Mouse (Mus musculus): ENCODE measurements at regions not wholly inside any gene's neighbourhood (a gene's known extent, or its start where the extent isn't known, plus 50 kb on each side); places are given as distances from the start of the nearest gene placed in this dataset.

DNA sequence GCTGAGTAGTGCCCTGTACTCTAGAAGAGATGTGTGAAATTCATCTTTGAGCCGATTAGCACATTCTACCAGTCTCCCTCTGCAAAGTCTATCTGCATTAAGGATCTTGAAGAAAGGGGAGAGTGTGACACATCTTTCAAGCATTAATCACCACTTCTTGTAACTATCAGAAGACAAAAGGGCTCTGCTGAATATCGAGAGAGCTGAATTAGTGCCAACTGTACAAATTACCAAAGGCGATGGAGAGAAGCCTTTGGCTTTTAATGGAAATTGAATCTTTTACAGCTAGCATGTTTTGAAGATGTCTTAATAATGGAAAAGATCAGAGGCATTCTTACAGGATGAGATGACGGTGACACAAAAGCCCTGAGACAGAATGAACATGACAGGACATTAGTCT, 97.2 kb upstream of the Pam start:
- Histone ChIP-seq H3K4me1 (replicated peaks; ENCODE audit: control insufficient read depth, insufficient read depth, low read length) (no peaks in the 10 kb centered on the region), H3K9me3 (ENCODE audit: control insufficient read depth) (no peaks in the 10 kb centered on the region), H3K27me3 (replicated peaks; ENCODE audit: control insufficient read depth, insufficient read depth, low read length) (no peaks in the 10 kb centered on the region), H3K27ac (ENCODE audit: low read depth, low read length) (no peak overlapping the region), H3K4me2 (replicated peaks; ENCODE audit: low read depth) (no peak overlapping the region), H3K36me3 (ENCODE audit: control insufficient read depth, insufficient read depth) (no peaks in the 10 kb centered on the region), H3K9ac (ENCODE audit: low read depth, low read length) (no peak overlapping the region), H3K4me3 (ENCODE audit: low read depth, low read length) (no peak overlapping the region)
- WGBS: 75% methylated on average over 4 of the region's 4 CpGs
- no peak for TF ChIP-seq CTCF (IDR thresholded peaks at IDR 0.05; ENCODE audit: low read depth)
- no peak for ATAC-seq

- Histone ChIP-seq H3K36me3 (ENCODE audit: control insufficient read depth, insufficient read depth) (no peaks in the 10 kb centered on the region), H3K9me3 (ENCODE audit: control insufficient read depth) (no peaks in the 10 kb centered on the region), H3K27ac (ENCODE audit: low read depth, low read length) (no peak overlapping the region), H3K4me2 (replicated peaks; ENCODE audit: low read depth) (no peak overlapping the region), H3K4me1 (replicated peaks; ENCODE audit: control insufficient read depth, insufficient read depth, low read length) (no peaks in the 10 kb centered on the region), H3K27me3 (replicated peaks; ENCODE audit: control insufficient read depth, insufficient read depth, low read length) (no peaks in the 10 kb centered on the region), H3K9ac (ENCODE audit: low read depth, low read length) (no peak overlapping the region), H3K4me3 (ENCODE audit: low read depth, low read length) (no peak overlapping the region)
- 47% methylated on average over 8 of the region's 8 CpGs for WGBS
- ATAC-seq: no peak
- TF ChIP-seq CTCF (IDR thresholded peaks at IDR 0.05; ENCODE audit: low read depth): no peak
Measured at GRCm38 (mm10) chr1:98192044-98192484, 96.6 kb upstream of the Pam start.

DNA sequence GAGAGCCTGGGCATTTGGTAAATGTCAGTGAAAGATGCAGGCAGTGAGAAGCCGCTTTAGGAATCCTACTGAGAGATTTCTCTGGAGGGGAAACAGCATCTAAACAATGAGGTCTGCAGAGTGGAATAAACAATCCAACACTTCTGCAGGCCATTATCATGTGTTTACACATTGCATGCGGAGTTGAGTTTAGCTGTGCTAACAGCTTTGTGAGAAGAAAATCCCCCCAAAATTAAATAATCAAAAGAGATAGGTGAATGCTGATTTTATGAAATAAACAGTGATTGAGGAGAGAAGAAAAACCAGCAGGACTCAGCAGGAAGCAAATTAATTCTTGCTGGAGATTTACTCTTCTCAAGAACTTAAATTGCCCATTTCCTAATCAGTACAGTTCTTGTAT, 95.9 kb upstream of the Pam start:
- Histone ChIP-seq H3K9me3 (ENCODE audit: control insufficient read depth) (no peaks in the 10 kb centered on the region), H3K27ac (ENCODE audit: low read depth, low read length) (no peak overlapping the region), H3K36me3 (ENCODE audit: control insufficient read depth, insufficient read depth) (no peaks in the 10 kb centered on the region), H3K27me3 (replicated peaks; ENCODE audit: control insufficient read depth, insufficient read depth, low read length) (no peaks in the 10 kb centered on the region), H3K4me1 (replicated peaks; ENCODE audit: control insufficient read depth, insufficient read depth, low read length) (no peaks in the 10 kb centered on the region), H3K9ac (ENCODE audit: low read depth, low read length) (no peak overlapping the region), H3K4me3 (ENCODE audit: low read depth, low read length) (no peak overlapping the region), H3K4me2 (replicated peaks; ENCODE audit: low read depth) (no peak overlapping the region)
- no peak for TF ChIP-seq CTCF (IDR thresholded peaks at IDR 0.05; ENCODE audit: low read depth)
- ATAC-seq: no peak
- 37% methylated on average over 2 of the region's 2 CpGs for WGBS

- no peaks in the 10 kb centered on the region for H3K4me1 ChIP-seq (replicated peaks; ENCODE audit: control insufficient read depth, insufficient read depth, low read length)
- no peak for ATAC-seq
- H3K4me3 ChIP-seq (ENCODE audit: low read depth, low read length): no peak overlapping the region
- H3K27me3 ChIP-seq (replicated peaks; ENCODE audit: control insufficient read depth, insufficient read depth, low read length): no peaks in the 10 kb centered on the region
- H3K27ac ChIP-seq (ENCODE audit: low read depth, low read length): no peak overlapping the region
- WGBS: 51% methylated on average over 6 of the region's 6 CpGs
- H3K9me3 ChIP-seq (ENCODE audit: control insufficient read depth): no peaks in the 10 kb centered on the region
- no peak for TF ChIP-seq CTCF (IDR thresholded peaks at IDR 0.05; ENCODE audit: low read depth)
- H3K4me2 ChIP-seq (replicated peaks; ENCODE audit: low read depth): no peak overlapping the region
- no peaks in the 10 kb centered on the region for H3K36me3 ChIP-seq (ENCODE audit: control insufficient read depth, insufficient read depth)
- H3K9ac ChIP-seq (ENCODE audit: low read depth, low read length): no peak overlapping the region
Measured at GRCm38 (mm10) chr1:98190741-98191140, 95.3 kb upstream of the Pam start.

GRCm38 (mm10) chr1:98189991-98190471, 94.6 kb upstream of the Pam start:
- WGBS: 58% methylated on average over 6 of the region's 6 CpGs
- Histone ChIP-seq H3K9me3 (ENCODE audit: control insufficient read depth) (no peaks in the 10 kb centered on the region), H3K4me1 (replicated peaks; ENCODE audit: control insufficient read depth, insufficient read depth, low read length) (no peaks in the 10 kb centered on the region)

GRCm38 (mm10) chr1:98180372-98180771, 84.9 kb upstream of the Pam start:
- no peak for ATAC-seq
- H3K27me3 ChIP-seq (replicated peaks; ENCODE audit: control insufficient read depth, insufficient read depth, low read length): 0 out of 2 replicates have a peak, but pooled peaks cover 4% of the 10 kb centered on the region
- H3K4me1 ChIP-seq (replicated peaks; ENCODE audit: control insufficient read depth, insufficient read depth, low read length): no peaks in the 10 kb centered on the region
- no peaks in the 10 kb centered on the region for H3K9me3 ChIP-seq (ENCODE audit: control insufficient read depth)
- TF ChIP-seq CTCF (IDR thresholded peaks at IDR 0.05; ENCODE audit: low read depth): no peak
- WGBS: 69% methylated on average over 6 of the region's 6 CpGs
- no peak overlapping the region for H3K27ac ChIP-seq (ENCODE audit: low read depth, low read length)
- no peak overlapping the region for H3K4me3 ChIP-seq (ENCODE audit: low read depth, low read length)
- H3K36me3 ChIP-seq (ENCODE audit: control insufficient read depth, insufficient read depth): no peaks in the 10 kb centered on the region
- no peak overlapping the region for H3K9ac ChIP-seq (ENCODE audit: low read depth, low read length)
- H3K4me2 ChIP-seq (replicated peaks; ENCODE audit: low read depth): no peak overlapping the region

More at GRCm38 (mm10) chr1:98189991-98190471, 94.6 kb upstream of the Pam start:
- Histone ChIP-seq H3K27me3 (replicated peaks; ENCODE audit: control insufficient read depth, insufficient read depth, low read length) (no peaks in the 10 kb centered on the region), H3K36me3 (ENCODE audit: control insufficient read depth, insufficient read depth) (no peaks in the 10 kb centered on the region), H3K4me3 (ENCODE audit: low read depth, low read length) (no peak overlapping the region), H3K27ac (ENCODE audit: low read depth, low read length) (no peak overlapping the region), H3K4me2 (replicated peaks; ENCODE audit: low read depth) (no peak overlapping the region), H3K9ac (ENCODE audit: low read depth, low read length) (no peak overlapping the region)
- TF ChIP-seq CTCF (IDR thresholded peaks at IDR 0.05; ENCODE audit: low read depth): no peak
- no peak for ATAC-seq

GRCm38 (mm10) chr1:98179030-98179429, 83.6 kb upstream of the Pam start:
- peak; percentile 80 for TF ChIP-seq CTCF (IDR thresholded peaks at IDR 0.05; ENCODE audit: low read depth)
- no peak overlapping the region for H3K9ac ChIP-seq (ENCODE audit: low read depth, low read length)
- H3K9me3 ChIP-seq (ENCODE audit: control insufficient read depth): no peaks in the 10 kb centered on the region
- no peak overlapping the region for H3K27ac ChIP-seq (ENCODE audit: low read depth, low read length)
- H3K4me1 ChIP-seq (replicated peaks; ENCODE audit: control insufficient read depth, insufficient read depth, low read length): no peaks in the 10 kb centered on the region
- 0 out of 2 replicates have a peak, but pooled peaks cover 4% of the 10 kb centered on the region for H3K27me3 ChIP-seq (replicated peaks; ENCODE audit: control insufficient read depth, insufficient read depth, low read length)
- ATAC-seq: no peak
- no peak overlapping the region for H3K4me2 ChIP-seq (replicated peaks; ENCODE audit: low read depth)
- H3K36me3 ChIP-seq (ENCODE audit: control insufficient read depth, insufficient read depth): no peaks in the 10 kb centered on the region
- no peak overlapping the region for H3K4me3 ChIP-seq (ENCODE audit: low read depth, low read length)
- 44% methylated on average over 1 of the region's 1 CpGs for WGBS
